Mouse (Mus musculus) kidney, embryonic 14.5 days (tissue): ENCODE data around the gene Gtf3c5. TPM values are rescaled to one million over a fixed set of nuclear protein-coding genes. Genes with fewer than 3 reads are reported as not detected.

Source experiments
- ATAC-seq: fragments of 200-750 bp; cut with Nextera tagmentation; 2 replicates; pipeline ENCODE4 v1.8.0; 2017; ENCODE audit warnings: moderate number of reproducible peaks, mild to moderate bottlenecking, moderate TSS enrichment, moderate library complexity; ENCODE audit not compliant: low FRiP score, low TSS enrichment
- H3K27ac ChIP-seq: fragments of 300-500 bp; sonication (generic); 2 replicates; pipeline ENCODE4 v1.5.1; 2014; ENCODE audit warnings: low read depth, mild to moderate bottlenecking, low read length, moderate library complexity, mixed read lengths
- H3K27me3 ChIP-seq: fragments of 300-500 bp; sonication (generic); 2 replicates; pipeline ENCODE4 v1.6.1; 2014; ENCODE audit warnings: mild to moderate bottlenecking, low read length; ENCODE audit not compliant: control insufficient read depth, insufficient read depth
- H3K36me3 ChIP-seq: fragments of 300-500 bp; sonication (generic); 2 replicates; pipeline ENCODE4 v1.6.1; 2014; ENCODE audit warnings: low read length, mixed read lengths; ENCODE audit not compliant: control insufficient read depth, insufficient read depth
- H3K4me1 ChIP-seq: fragments of 300-500 bp; sonication (generic); 2 replicates; pipeline ENCODE4 v1.6.1; 2014; ENCODE audit warnings: low read length, mixed read lengths; ENCODE audit not compliant: control insufficient read depth, insufficient read depth
- H3K4me2 ChIP-seq: fragments of 300-500 bp; sonication (generic); replicated peaks from 2 replicates; pipeline ENCODE4 v1.6.1; 2014; ENCODE audit warnings: low read depth, mild to moderate bottlenecking, low read length
- H3K4me3 ChIP-seq: fragments of 300-500 bp; sonication (generic); 2 replicates; pipeline ENCODE4 v1.5.1; 2014; ENCODE audit warnings: mild to moderate bottlenecking, low read length
- H3K9ac ChIP-seq: fragments of 300-500 bp; sonication (generic); 2 replicates; pipeline ENCODE4 v1.6.1; 2014; ENCODE audit warnings: low read depth, mild to moderate bottlenecking, low read length, moderate library complexity
- H3K9me3 ChIP-seq: fragments of 300-500 bp; sonication (generic); 2 replicates; pipeline ENCODE4 v1.6.1; 2016; ENCODE audit warnings: low read length; ENCODE audit not compliant: control insufficient read depth
- WGBS: fragments of 180-500 bp; shearing (Covaris S2); extraction: QIAGEN DNeasy Blood & Tissue Kit; methylation state at CpG from one replicate; pipeline ENCODE4 v1.1.7; 2014; 5-methylcytosine and 5-hydroxymethylcytosine counted together
- microRNA-seq: library from miRNA; unstranded; fragments of <30 nt; microRNA quantifications from one replicate; pipeline ENCODE4, GENCODE M21; 2016
- polyA plus RNA-seq: library from polyadenylated mRNA; unstranded; fragments of >200 nt; fragmentation: Nextera tagmentation; extraction: Ambion mirVana; gene quantifications from 2 replicates; pipeline ENCODE4 v1.2.1, GENCODE M21; 2014

The Gtf3c5 gene
- polyA plus RNA-seq, 1 experiment from 2014 or later: 35.8 TPM

DNA sequence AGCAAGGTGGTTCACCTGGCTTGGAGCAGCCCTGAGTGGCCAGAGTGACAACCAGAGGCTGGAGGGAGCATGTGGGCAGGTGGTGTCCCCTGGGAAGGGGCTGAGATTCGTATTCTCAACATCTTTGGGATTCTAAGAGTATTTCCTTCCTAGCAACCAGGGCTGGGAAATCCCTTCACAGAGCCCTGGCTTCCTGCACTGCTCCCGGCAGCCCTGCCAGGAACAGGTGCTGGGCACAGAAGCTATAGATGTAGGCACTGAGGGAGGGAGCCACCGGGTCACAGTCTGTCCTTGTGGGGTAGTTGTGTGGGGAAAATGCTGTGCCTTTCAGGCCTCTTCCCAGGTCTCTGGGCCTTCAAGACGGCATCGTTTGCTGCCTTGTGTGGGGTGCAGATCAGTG is 63.0 kb downstream of the Gtf3c5 start:
- H3K4me1 ChIP-seq: peaks cover 20% of the 10 kb centered on the region
- no peak for ATAC-seq
- 87% methylated on average over 5 of the region's 5 CpGs for WGBS

DNA sequence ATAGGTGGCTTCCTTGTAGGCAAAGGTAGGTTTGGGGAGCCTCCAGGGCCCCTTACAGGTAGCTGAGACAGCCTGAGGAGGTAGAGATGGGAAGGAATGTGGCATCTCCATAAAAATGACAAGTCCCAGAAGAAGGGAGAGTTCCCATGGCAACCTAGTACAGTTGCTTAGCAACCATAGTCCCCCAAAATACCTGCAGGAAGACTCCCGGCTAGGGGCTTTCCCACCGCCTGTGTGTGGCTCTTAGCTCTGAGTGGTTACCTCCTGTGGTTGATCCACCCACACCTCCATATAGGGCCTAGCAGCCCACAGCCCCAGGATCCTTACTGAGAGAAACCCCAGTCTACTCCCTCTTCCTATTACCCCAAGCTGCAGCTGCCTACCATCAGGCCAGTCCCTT is 65.3 kb downstream of the Gtf3c5 start:
- H3K4me1 ChIP-seq: peaks cover 12% of the 10 kb centered on the region
- H3K36me3 ChIP-seq: peaks cover 5% of the 10 kb centered on the region; the same call in 1 of the 2 replicates
- no peak for ATAC-seq
- no peaks in the 10 kb centered on the region for H3K9me3 ChIP-seq
- H3K27me3 ChIP-seq: no peaks in the 10 kb centered on the region
- no peak overlapping the region for H3K4me2 ChIP-seq
- no peak overlapping the region for H3K4me3 ChIP-seq
- H3K9ac ChIP-seq: no peak overlapping the region
- WGBS: 38% methylated on average over 2 of the region's 2 CpGs
- no peak overlapping the region for H3K27ac ChIP-seq

More for the DNA sequence above, 63.0 kb downstream of the Gtf3c5 start:
- Histone ChIP-seq H3K9ac (no peak overlapping the region), H3K27ac (no peak overlapping the region), H3K9me3 (no peaks in the 10 kb centered on the region), H3K36me3 (peaks cover 5% of the 10 kb centered on the region; the same call in 1 of the 2 replicates), H3K4me3 (no peak overlapping the region), H3K4me2 (no peak overlapping the region), H3K27me3 (no peaks in the 10 kb centered on the region)

DNA sequence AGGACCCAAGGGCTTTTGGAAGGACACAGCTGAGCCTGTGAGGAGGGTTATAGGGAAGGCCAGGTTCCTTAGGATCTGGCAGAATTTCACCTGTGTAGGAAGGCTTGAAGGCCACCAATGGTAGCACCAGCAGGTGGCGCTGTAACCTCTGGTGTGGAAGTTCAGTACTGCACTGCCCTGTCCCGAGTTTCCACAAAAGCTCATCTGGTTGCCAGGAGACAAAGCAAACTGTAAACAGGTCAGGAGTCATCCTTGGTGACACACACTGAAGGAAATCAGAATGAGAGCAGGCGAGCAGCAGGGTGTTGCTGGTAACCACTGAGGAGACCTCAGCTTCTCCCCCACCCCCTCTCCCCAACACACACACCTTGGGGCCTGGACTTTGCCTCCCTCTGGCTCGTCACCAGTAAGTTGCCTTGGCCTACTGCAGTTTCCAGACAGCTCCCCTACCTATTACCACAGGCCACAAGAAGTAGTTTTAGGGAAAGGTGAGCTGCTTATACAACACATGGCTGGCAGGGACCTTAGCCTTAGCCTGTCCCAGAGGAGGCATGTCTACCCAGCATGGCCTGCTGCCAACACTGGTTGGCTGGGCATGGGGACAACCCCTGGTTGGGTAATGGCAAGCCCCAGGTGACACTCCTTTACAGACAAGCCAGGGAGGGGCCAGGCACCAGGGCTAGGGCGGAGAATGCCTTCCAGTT is 66.2 kb downstream of the Gtf3c5 start:
- Histone ChIP-seq H3K9me3 (no peaks in the 10 kb centered on the region), H3K4me2 (no peak overlapping the region), H3K9ac (no peak overlapping the region; the same call in 1 of the 2 replicates), H3K4me1 (peaks cover 12% of the 10 kb centered on the region), H3K27ac (no peak overlapping the region), H3K27me3 (no peaks in the 10 kb centered on the region), H3K4me3 (no peak overlapping the region), H3K36me3 (peaks cover 4% of the 10 kb centered on the region; the same call in 1 of the 2 replicates)
- 53% methylated on average over 5 of the region's 5 CpGs for WGBS
- peak; percentile 2; the same call in 1 of the 2 replicates for ATAC-seq

Small RNA genes within 50 kb of the gene (microRNA-seq; reads per million reads assigned to microRNA genes)
- not detected for gene Gm22824

Other genes starting within 250 kb of the Gtf3c5 start
- gene Ppp1r26, start 137.0 kb downstream of the Gtf3c5 start, polyA plus RNA-seq: 3.0 and 6.2 TPM in 2 replicates
- 0.37 and 0.53 TPM in 2 replicates for gene 1700007K13Rik, start 117.4 kb downstream of the Gtf3c5 start, polyA plus RNA-seq
- gene Mrps2, start 115.7 kb downstream of the Gtf3c5 start, polyA plus RNA-seq: 51.9 and 73.0 TPM in 2 replicates
- 2.7 and 3.5 TPM in 2 replicates for gene Gbgt1, start 86.9 kb downstream of the Gtf3c5 start, polyA plus RNA-seq
- 2.7 and 9.9 TPM in 2 replicates for gene Gm10134, start 77.7 kb downstream of the Gtf3c5 start, polyA plus RNA-seq
- 23.7 and 26.6 TPM in 2 replicates for gene Ralgds, start 70.6 kb downstream of the Gtf3c5 start, polyA plus RNA-seq
- not detected in 2 replicates for gene Cel, start 20.3 kb downstream of the Gtf3c5 start, polyA plus RNA-seq
- 0.45 and 0.49 TPM in 2 replicates for gene Gfi1b, start 38.2 kb upstream of the Gtf3c5 start, polyA plus RNA-seq
- 14.8 and 22.2 TPM in 2 replicates for gene Tsc1, start 57.5 kb upstream of the Gtf3c5 start, polyA plus RNA-seq
- gene Spaca9, start 116.0 kb upstream of the Gtf3c5 start, polyA plus RNA-seq: 4.0 and 4.9 TPM in 2 replicates
- 0.84 and 0.97 TPM in 2 replicates for gene Ak8, start 116.4 kb upstream of the Gtf3c5 start, polyA plus RNA-seq